Mouse (Mus musculus) brain, embryonic 14.5 days (tissue): ENCODE results near the gene Eef1e1.

ENCODE experiments used
- CTCF ChIP-seq: fragments of 200-500 bp; IDR thresholded peaks from 2 replicates; pipeline ENCODE4 v1.5.1; 2012; ENCODE audit warnings: inconsistent platforms, mild to moderate bottlenecking, moderate library complexity, borderline replicate concordance; ENCODE audit not compliant: insufficient read depth, insufficient read length; ENCODE audit errors: extremely low read depth
- POLR2A ChIP-seq: fragments of 200-500 bp; IDR thresholded peaks from 2 replicates; pipeline ENCODE4 v1.6.1; 2012; ENCODE audit warnings: mild to moderate bottlenecking, inconsistent platforms, borderline replicate concordance; ENCODE audit not compliant: poor library complexity, insufficient read depth, insufficient read length, severe bottlenecking; ENCODE audit errors: extremely low read depth

- TF ChIP-seq CTCF (no peak), POLR2A (no peak)
Measured at GRCm38 (mm10) chr13:38602243-38602832, 56.5 kb downstream of the Eef1e1 start.
